Mouse (Mus musculus): Measurements from ENCODE around the gene Tcf3. TPM values are rescaled to one million over a fixed set of nuclear protein-coding genes. Genes with fewer than 3 reads are reported as not detected.
A peak's percentile ranks its signal among the peaks of the same experiment; 100 is the strongest.

Tcf3 gene
- polyA plus RNA-seq, 1 experiment from 2014 or later = 85.8 TPM

GRCm38 (mm10) chr10:80369995-80370747, 63.3 kb downstream of the Tcf3 start:
- WGBS = 72% methylated on average over 21 of the region's 21 CpGs
- ATAC-seq (ENCODE audit: insufficient number of reproducible peaks, low FRiP score) = no peak
- no peaks in the 10 kb centered on the region for H3K36me3 ChIP-seq
- peaks cover 3% of the 10 kb centered on the region; the same call in 1 of the 2 replicates for H3K4me1 ChIP-seq (replicated peaks)
- no peak overlapping the region for H3K4me2 ChIP-seq
- no peak overlapping the region for H3K27ac ChIP-seq (ENCODE audit: poor library complexity, severe bottlenecking)
- H3K9ac ChIP-seq = no peak overlapping the region
- no peak overlapping the region for H3K4me3 ChIP-seq
- H3K27me3 ChIP-seq (replicated peaks) = peaks cover 54% of the 10 kb centered on the region
- H3K9me3 ChIP-seq (replicated peaks) = peaks cover 5% of the 10 kb centered on the region

- H3K27me3 ChIP-seq (replicated peaks) = peaks cover 70% of the 10 kb centered on the region
- H3K9me3 ChIP-seq (replicated peaks) = peaks cover 5% of the 10 kb centered on the region
- no peaks in the 10 kb centered on the region for H3K36me3 ChIP-seq
- peaks cover 3% of the 10 kb centered on the region; the same call in 1 of the 2 replicates for H3K4me1 ChIP-seq (replicated peaks)
- 80% methylated on average over 6 of the region's 6 CpGs for WGBS
- H3K4me3 ChIP-seq = no peak overlapping the region
- no peak for ATAC-seq (ENCODE audit: insufficient number of reproducible peaks, low FRiP score)
- H3K9ac ChIP-seq = no peak overlapping the region
- no peak overlapping the region for H3K27ac ChIP-seq (ENCODE audit: poor library complexity, severe bottlenecking)
- no peak overlapping the region for H3K4me2 ChIP-seq
Measured at GRCm38 (mm10) chr10:80368392-80368791, 65.1 kb downstream of the Tcf3 start.

DNA sequence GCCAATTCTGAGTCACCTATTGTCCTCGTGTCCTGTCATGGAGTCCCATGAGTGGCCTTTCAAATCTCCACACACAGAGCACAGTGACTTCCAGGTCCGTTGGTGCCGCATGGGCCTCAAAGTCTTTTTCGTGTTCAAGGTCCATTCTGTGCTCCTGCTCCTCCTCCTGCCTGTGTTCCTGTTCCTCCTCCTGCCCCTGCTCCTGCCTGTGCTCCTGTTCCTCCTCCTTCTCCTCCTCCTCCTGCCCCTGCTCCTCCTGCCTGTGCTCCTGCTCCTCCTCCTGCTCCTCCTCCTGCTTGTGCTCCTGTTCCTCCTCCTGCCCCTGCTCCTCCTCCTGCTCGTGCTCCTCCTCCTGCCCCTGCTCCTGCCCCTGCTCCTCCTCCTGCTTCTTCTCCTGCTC, 65.5 kb downstream of the Tcf3 start:
- H3K36me3 ChIP-seq = no peaks in the 10 kb centered on the region
- H3K27me3 ChIP-seq (replicated peaks) = peaks cover 69% of the 10 kb centered on the region
- H3K4me1 ChIP-seq (replicated peaks) = peaks cover 3% of the 10 kb centered on the region; the same call in 1 of the 2 replicates
- no peak overlapping the region for H3K4me3 ChIP-seq
- WGBS = 52% methylated on average over 5 of the region's 5 CpGs
- H3K4me2 ChIP-seq = no peak overlapping the region
- ATAC-seq (ENCODE audit: insufficient number of reproducible peaks, low FRiP score) = no peak
- peaks cover 5% of the 10 kb centered on the region for H3K9me3 ChIP-seq (replicated peaks)
- H3K27ac ChIP-seq (ENCODE audit: poor library complexity, severe bottlenecking) = no peak overlapping the region
- no peak overlapping the region for H3K9ac ChIP-seq

DNA sequence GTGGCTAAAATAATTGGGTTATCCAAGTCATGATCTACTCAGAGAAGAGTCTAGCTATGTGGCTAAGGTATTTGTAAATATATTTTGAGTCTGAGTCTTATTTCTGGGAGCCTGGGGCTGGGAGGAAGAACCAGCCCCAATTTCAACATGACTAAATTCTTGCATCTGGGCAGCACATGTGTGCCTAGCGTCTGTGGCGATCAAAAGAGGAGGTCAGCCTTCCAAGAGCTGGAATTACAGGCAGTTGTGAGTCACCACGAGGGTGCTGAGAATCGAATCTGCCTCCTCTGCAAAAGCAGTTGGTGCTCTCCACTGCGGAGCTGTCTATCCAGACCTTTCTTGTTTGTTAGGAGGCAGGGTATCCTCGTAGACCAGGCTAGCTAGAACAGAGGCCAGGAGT, 67.7 kb downstream of the Tcf3 start:
- Histone ChIP-seq H3K4me2 (no peak overlapping the region), H3K27me3 (replicated peaks) (peaks cover 73% of the 10 kb centered on the region), H3K9me3 (replicated peaks) (peaks cover 9% of the 10 kb centered on the region), H3K4me3 (no peak overlapping the region), H3K36me3 (no peaks in the 10 kb centered on the region), H3K4me1 (replicated peaks) (no peaks in the 10 kb centered on the region), H3K27ac (ENCODE audit: poor library complexity, severe bottlenecking) (no peak overlapping the region), H3K9ac (no peak overlapping the region)
- ATAC-seq (ENCODE audit: insufficient number of reproducible peaks, low FRiP score) = no peak
- 63% methylated on average over 6 of the region's 6 CpGs for WGBS

GRCm38 (mm10) chr10:80363734-80364133, 69.7 kb downstream of the Tcf3 start:
- H3K27me3 ChIP-seq (replicated peaks) = peaks cover 85% of the 10 kb centered on the region
- H3K4me1 ChIP-seq (replicated peaks) = no peaks in the 10 kb centered on the region
- H3K4me3 ChIP-seq = no peak overlapping the region
- no peak overlapping the region for H3K27ac ChIP-seq (ENCODE audit: poor library complexity, severe bottlenecking)
- H3K36me3 ChIP-seq = no peaks in the 10 kb centered on the region
- ATAC-seq (ENCODE audit: insufficient number of reproducible peaks, low FRiP score) = peak; percentile 27
- 55% methylated on average over 6 of the region's 6 CpGs for WGBS
- H3K9me3 ChIP-seq (replicated peaks) = peaks cover 9% of the 10 kb centered on the region
- H3K9ac ChIP-seq = no peak overlapping the region
- H3K4me2 ChIP-seq = no peak overlapping the region

Small RNAs within 50 kb of the gene (microRNA-seq; reads per million reads assigned to microRNA genes)
- not detected for gene Gm22721

Other genes with a start within 250 kb of the Tcf3 start
- 43.0 and 45.9 TPM in 2 replicates for gene Mum1, start 207.2 kb downstream of the Tcf3 start, polyA plus RNA-seq (2016; fragmentation: Nextera tagmentation; extraction: Ambion mirVana)
- 438 and 454 TPM in 2 replicates for gene Ndufs7, start 184.5 kb downstream of the Tcf3 start, polyA plus RNA-seq (2016; fragmentation: Nextera tagmentation; extraction: Ambion mirVana)
- 55.5 and 58.9 TPM in 2 replicates for gene Gamt, start 172.6 kb downstream of the Tcf3 start, polyA plus RNA-seq (2016; fragmentation: Nextera tagmentation; extraction: Ambion mirVana)
- gene Dazap1, start 172.2 kb downstream of the Tcf3 start, polyA plus RNA-seq (2016; fragmentation: Nextera tagmentation; extraction: Ambion mirVana) = 37.4 and 41.9 TPM in 2 replicates
- gene Rps15, start 141.2 kb downstream of the Tcf3 start, polyA plus RNA-seq (2016; fragmentation: Nextera tagmentation; extraction: Ambion mirVana) = 577 and 591 TPM in 2 replicates
- 0.89 and 1.4 TPM in 2 replicates for gene Apc2, start 137.7 kb downstream of the Tcf3 start, polyA plus RNA-seq (2016; fragmentation: Nextera tagmentation; extraction: Ambion mirVana)
- gene 2310011J03Rik, start 113.1 kb downstream of the Tcf3 start, polyA plus RNA-seq (2016; fragmentation: Nextera tagmentation; extraction: Ambion mirVana) = 32.7 and 32.8 TPM in 2 replicates
- 1.0 and 1.5 TPM in 2 replicates for gene Pcsk4, start 104.1 kb downstream of the Tcf3 start, polyA plus RNA-seq (2016; fragmentation: Nextera tagmentation; extraction: Ambion mirVana)
- gene Reep6, start 103.7 kb downstream of the Tcf3 start, polyA plus RNA-seq (2016; fragmentation: Nextera tagmentation; extraction: Ambion mirVana) = 3.1 and 3.7 TPM in 2 replicates
- 5.3 and 6.7 TPM in 2 replicates for gene Adamtsl5, start 85.2 kb downstream of the Tcf3 start, polyA plus RNA-seq (2016; fragmentation: Nextera tagmentation; extraction: Ambion mirVana)
- not detected in 2 replicates for gene Plk5, start 77.2 kb downstream of the Tcf3 start, polyA plus RNA-seq (2016; fragmentation: Nextera tagmentation; extraction: Ambion mirVana)
- 6.1 and 6.2 TPM in 2 replicates for gene Mex3d, start 46.0 kb downstream of the Tcf3 start, polyA plus RNA-seq (2016; fragmentation: Nextera tagmentation; extraction: Ambion mirVana)
- 176 and 181 TPM in 2 replicates for gene Mbd3, start 34.1 kb downstream of the Tcf3 start, polyA plus RNA-seq (2016; fragmentation: Nextera tagmentation; extraction: Ambion mirVana)
- gene Uqcr11, start 26.8 kb downstream of the Tcf3 start, polyA plus RNA-seq (2016; fragmentation: Nextera tagmentation; extraction: Ambion mirVana) = 951 and 1,026 TPM in 2 replicates
- not detected in 2 replicates for gene Onecut3, start 61.2 kb upstream of the Tcf3 start, polyA plus RNA-seq (2016; fragmentation: Nextera tagmentation; extraction: Ambion mirVana)
- 0.05 and 0.17 TPM in 2 replicates for gene Atp8b3, start 105.5 kb upstream of the Tcf3 start, polyA plus RNA-seq (2016; fragmentation: Nextera tagmentation; extraction: Ambion mirVana)
- gene Rexo1, start 127.9 kb upstream of the Tcf3 start, polyA plus RNA-seq (2016; fragmentation: Nextera tagmentation; extraction: Ambion mirVana) = 21.5 and 22.2 TPM in 2 replicates
- gene Klf16, start 143.7 kb upstream of the Tcf3 start, polyA plus RNA-seq (2016; fragmentation: Nextera tagmentation; extraction: Ambion mirVana) = 7.9 and 8.5 TPM in 2 replicates
- gene Abhd17a, start 156.7 kb upstream of the Tcf3 start, polyA plus RNA-seq (2016; fragmentation: Nextera tagmentation; extraction: Ambion mirVana) = 99.4 and 105 TPM in 2 replicates
- 67.4 and 70.0 TPM in 2 replicates for gene Scamp4, start 169.2 kb upstream of the Tcf3 start, polyA plus RNA-seq (2016; fragmentation: Nextera tagmentation; extraction: Ambion mirVana)
- 3.5 and 4.1 TPM in 2 replicates for gene Adat3, start 169.2 kb upstream of the Tcf3 start, polyA plus RNA-seq (2016; fragmentation: Nextera tagmentation; extraction: Ambion mirVana)
- 2.4 and 2.6 TPM in 2 replicates for gene Gm49322, start 172.4 kb upstream of the Tcf3 start, polyA plus RNA-seq (2016; fragmentation: Nextera tagmentation; extraction: Ambion mirVana)
- 131 and 136 TPM in 2 replicates for gene Csnk1g2, start 189.2 kb upstream of the Tcf3 start, polyA plus RNA-seq (2016; fragmentation: Nextera tagmentation; extraction: Ambion mirVana)
- 64.9 and 65.7 TPM in 2 replicates for gene Btbd2, start 223.4 kb upstream of the Tcf3 start, polyA plus RNA-seq (2016; fragmentation: Nextera tagmentation; extraction: Ambion mirVana)
- gene Mknk2, start 244.5 kb upstream of the Tcf3 start, polyA plus RNA-seq (2016; fragmentation: Nextera tagmentation; extraction: Ambion mirVana) = 99.6 and 102 TPM in 2 replicates

All from heart, embryonic 12.5 days (tissue).